Mouse (Mus musculus) c-Kit-negative CD71-positive TER-119-positive erythroid progenitor cells, embryonic 14.5 days (primary cell): ENCODE data around the gene Ccdc190.

Experiments
- DNase-seq: peaks from one replicate; pipeline ENCODE4 v3.0.0-alpha.2; 2013; ENCODE audit warnings: low read depth, low spot score

Ccdc190 gene

GRCm38 (mm10) chr1:169928454-169928971 lies at the start of gene Ccdc190:
Gene Ccdc190 (plus strand): TSS chr1:169928648.
- no peak for DNase-seq

GRCm38 (mm10) chr1:169879060-169879459 lies 49.4 kb upstream of the Ccdc190 start:
- no peak for DNase-seq

- DNase-seq = no peak
These were observed 48.3 kb upstream of the Ccdc190 start for GRCm38 (mm10) chr1:169880181-169880580.

GRCm38 (mm10) chr1:169883081-169883565 lies 45.3 kb upstream of the Ccdc190 start:
- DNase-seq = no peak

- no peak for DNase-seq
These were observed 39.2 kb upstream of the Ccdc190 start for GRCm38 (mm10) chr1:169889250-169889649.

- no peak for DNase-seq
These were observed 34.5 kb upstream of the Ccdc190 start for GRCm38 (mm10) chr1:169893976-169894375.

- no peak for DNase-seq
These were observed 32.8 kb upstream of the Ccdc190 start for GRCm38 (mm10) chr1:169895686-169896085.

- no peak for DNase-seq
These were observed 30.5 kb upstream of the Ccdc190 start for GRCm38 (mm10) chr1:169897916-169898315.

GRCm38 (mm10) chr1:169898607-169899006 lies 29.8 kb upstream of the Ccdc190 start:
- no peak for DNase-seq

- no peak for DNase-seq
These were observed 27.6 kb upstream of the Ccdc190 start for GRCm38 (mm10) chr1:169900771-169901336.

- no peak for DNase-seq
These were observed 19.3 kb upstream of the Ccdc190 start for GRCm38 (mm10) chr1:169909163-169909562.

- DNase-seq = no peak
These were observed 18.8 kb upstream of the Ccdc190 start for GRCm38 (mm10) chr1:169909659-169910058.

GRCm38 (mm10) chr1:169910751-169911150 lies 17.7 kb upstream of the Ccdc190 start:
- DNase-seq = no peak

- DNase-seq = no peak
These were observed 16.9 kb upstream of the Ccdc190 start for GRCm38 (mm10) chr1:169911526-169911925.

GRCm38 (mm10) chr1:169916659-169917058 lies 11.8 kb upstream of the Ccdc190 start:
- DNase-seq = no peak

GRCm38 (mm10) chr1:169917115-169917796 lies 11.2 kb upstream of the Ccdc190 start:
- DNase-seq = no peak

- no peak for DNase-seq
These were observed 10.4 kb upstream of the Ccdc190 start for GRCm38 (mm10) chr1:169917998-169918397.

- DNase-seq = peak; percentile 26
These were observed 9.2 kb upstream of the Ccdc190 start for GRCm38 (mm10) chr1:169919211-169919610.

- no peak for DNase-seq
These were observed 6.7 kb upstream of the Ccdc190 start for GRCm38 (mm10) chr1:169921710-169922211.

GRCm38 (mm10) chr1:169924567-169924966 lies 3.9 kb upstream of the Ccdc190 start:
- no peak for DNase-seq

- no peak for DNase-seq
These were observed 587 bp upstream of the Ccdc190 start for GRCm38 (mm10) chr1:169927753-169928369.

- no peak for DNase-seq
These were observed 3.2 kb downstream of the Ccdc190 start for GRCm38 (mm10) chr1:169931698-169932097.
